Mouse (Mus musculus): Measurements from ENCODE around the gene Tctex1d1.

The Tctex1d1 gene

GRCm38 (mm10) chr4:102978440-102978839, at the start of gene Tctex1d1:
Gene Tctex1d1 (plus strand): TSS chr4:102978606.
- DNase-seq: peak; percentile 31 to 52

DNA sequence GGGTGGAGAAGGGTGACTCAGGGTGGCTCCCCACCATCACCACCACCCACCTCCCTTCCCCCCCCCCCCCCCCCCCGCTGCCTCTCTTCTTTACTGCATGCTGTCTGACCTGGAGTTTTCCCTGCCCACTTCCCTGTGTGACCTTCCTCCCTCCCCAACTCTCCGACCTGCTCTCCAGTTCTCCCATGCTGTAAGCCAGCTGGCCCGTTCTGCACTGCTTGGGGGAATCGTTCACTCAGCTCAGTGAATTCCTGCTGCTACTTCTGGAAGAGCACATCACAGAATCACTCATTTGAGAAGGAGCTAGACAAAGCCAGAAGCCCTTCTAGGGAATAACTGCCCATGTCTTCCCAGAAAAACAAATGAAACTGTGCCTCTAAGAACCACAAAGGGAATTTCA, 48.9 kb upstream of the Tctex1d1 start:
- peak; percentile 6 to 8 for DNase-seq

DNA sequence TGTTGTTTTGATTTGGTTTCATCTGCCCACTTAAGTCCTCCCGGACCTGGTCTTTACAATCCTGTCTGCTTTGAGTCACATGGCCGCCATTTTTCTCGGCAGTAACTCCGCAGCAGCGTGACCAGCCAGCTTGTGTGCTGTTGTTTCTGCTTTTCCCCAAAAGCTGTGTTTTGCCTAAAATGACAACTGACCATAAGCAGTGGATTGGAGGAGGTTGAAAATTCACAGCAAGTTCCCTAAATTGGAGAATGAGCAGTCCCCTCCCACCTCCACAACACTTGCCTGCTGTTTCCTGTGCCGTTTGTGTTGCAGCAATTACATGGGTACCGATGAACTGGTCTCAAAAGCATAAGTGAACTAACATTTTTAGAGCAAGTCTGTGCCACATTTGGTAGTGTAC, 47.7 kb upstream of the Tctex1d1 start:
- peak in 1 of 2 experiments; percentile 11 for DNase-seq

- no peak for DNase-seq
Measured at GRCm38 (mm10) chr4:102940266-102940665, 38.1 kb upstream of the Tctex1d1 start.

GRCm38 (mm10) chr4:102940738-102941137, 37.7 kb upstream of the Tctex1d1 start:
- no peak for DNase-seq

DNA sequence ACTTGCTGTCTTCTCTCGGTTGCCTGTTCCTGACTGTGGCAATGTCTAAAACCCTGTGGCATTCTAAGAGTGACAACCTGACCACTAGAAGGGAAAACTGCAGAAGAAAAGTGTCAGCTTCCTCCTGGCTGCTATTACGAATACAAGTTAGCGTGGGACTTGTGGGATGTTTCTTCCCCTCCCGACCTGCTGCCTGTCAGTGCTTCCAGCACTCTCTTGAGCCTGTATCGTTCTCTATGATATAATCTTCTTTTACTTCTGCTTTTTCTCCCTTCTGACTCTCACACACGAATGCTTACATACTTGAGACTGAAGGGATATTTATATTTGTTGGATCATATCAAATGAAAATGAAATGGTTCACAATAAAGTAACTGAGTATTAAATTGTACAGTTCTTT, 34.1 kb upstream of the Tctex1d1 start:
- DNase-seq: no peak

DNA sequence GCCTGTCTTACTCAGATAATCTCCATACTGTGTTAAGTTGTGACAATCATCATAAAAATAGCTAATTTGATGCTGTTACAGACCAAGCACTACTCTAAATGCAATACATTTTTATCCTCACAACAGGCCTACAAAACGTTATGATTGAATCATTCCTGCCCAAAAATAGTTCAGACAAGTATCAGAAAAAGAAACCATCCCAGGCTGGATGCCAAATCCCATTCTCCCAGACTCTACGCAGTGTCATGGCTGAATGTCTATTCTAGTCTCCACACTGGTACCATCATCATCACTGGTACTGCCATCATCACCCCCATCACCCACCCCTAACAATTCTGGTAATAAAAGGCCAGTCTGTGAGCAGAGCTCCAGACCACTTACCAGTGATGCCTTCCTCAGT, 25.9 kb upstream of the Tctex1d1 start:
- DNase-seq: no peak

DNA sequence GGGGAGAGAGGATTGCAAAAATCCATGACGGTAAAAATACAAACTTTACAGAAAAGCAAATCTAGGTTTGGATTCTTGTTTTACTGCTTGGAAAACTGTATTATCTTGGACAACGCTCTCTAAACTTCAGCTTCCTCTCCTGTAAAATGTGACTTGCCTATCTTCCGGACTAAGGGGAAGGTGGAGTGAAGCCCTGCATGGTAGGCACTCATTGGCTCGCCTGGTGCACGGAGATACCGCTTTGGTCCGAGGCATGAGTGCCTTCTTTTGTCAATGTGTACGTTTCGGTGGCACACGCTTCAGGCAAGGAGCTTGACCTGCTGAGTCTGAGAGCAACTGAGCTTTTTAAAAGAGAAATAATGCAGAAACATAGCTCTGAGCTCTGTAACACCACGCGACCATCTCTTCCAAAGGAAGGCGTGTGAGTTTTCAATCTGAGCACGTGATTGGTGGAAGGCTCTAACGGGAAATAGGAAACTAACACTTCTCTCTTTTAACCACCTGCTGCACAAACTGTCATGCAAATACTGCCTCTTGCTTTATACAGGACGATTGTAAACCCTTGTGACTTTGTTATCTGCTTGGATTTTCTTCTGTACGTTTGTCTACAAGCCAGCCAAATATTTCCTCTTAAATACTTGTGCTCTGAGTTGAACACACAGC, 23.0 kb upstream of the Tctex1d1 start:
- no peak for DNase-seq

- DNase-seq: no peak
Measured at GRCm38 (mm10) chr4:102959409-102959808, 19.0 kb upstream of the Tctex1d1 start.

- no peak for DNase-seq
Measured at GRCm38 (mm10) chr4:102964174-102964573, 14.2 kb upstream of the Tctex1d1 start.

DNA sequence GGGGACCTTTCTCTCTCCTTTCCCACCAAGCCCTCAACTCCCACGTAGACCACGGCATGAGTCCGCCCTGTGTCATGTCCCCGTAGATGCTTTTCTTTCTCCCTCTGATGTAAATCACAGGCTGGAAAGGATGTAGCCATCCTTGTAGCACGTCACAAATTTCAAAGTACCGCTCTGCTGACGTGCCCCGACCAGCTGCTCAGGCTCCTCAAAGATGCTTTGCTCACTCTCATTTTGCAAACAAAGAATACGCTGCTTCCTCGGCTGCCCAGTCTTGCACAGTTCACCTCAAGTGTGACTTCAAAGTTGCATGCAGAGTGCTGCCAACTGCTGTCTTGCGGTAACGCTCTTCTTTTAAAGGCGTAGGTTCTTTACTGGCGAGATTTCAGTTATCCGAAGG, 10.6 kb upstream of the Tctex1d1 start:
- no peak for DNase-seq

DNA sequence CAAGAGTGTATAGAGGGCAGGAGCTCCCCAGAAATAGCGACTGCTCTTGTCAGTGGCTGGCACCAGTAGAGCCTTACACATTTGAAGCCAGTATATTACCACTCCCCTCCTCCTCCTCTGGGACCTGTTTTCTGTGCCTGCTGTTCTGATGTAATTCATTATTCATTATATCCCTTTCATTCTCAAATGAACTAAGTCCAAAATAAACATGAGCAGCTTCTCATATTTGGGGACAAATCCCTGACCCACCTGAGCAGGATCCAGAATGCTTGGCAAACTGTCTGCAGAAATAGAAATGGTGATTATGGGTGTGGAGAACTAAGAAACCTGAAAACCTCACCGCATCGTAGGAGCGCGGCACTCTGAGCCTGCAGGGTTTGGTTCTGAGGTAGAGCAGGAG, 8.8 kb upstream of the Tctex1d1 start:
- DNase-seq: no peak

DNA sequence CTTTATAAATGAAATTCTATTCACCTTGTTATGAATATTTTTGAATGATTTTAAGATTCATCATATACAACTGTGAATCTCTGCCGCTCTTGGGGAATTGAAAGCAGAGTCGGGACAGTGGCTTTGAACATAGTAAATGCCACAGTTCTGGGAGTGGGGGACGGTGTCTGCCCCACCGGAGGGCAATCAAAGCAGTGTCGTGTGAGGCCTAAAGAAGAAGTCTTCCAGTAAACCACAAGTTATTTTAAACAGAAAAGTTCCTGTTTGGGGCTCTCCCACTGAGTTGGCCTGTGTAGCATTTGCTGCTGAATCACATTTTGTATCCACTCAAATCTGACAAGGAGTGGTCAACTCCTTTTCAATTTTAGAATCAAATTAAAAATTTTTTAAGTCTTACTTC, 7.2 kb upstream of the Tctex1d1 start:
- no peak for DNase-seq

GRCm38 (mm10) chr4:102972071-102972470, 6.3 kb upstream of the Tctex1d1 start:
- no peak for DNase-seq

GRCm38 (mm10) chr4:102974172-102974571, 4.2 kb upstream of the Tctex1d1 start:
- DNase-seq: no peak

- DNase-seq: no peak
Measured at GRCm38 (mm10) chr4:102976290-102977275, 1.8 kb upstream of the Tctex1d1 start.

DNA sequence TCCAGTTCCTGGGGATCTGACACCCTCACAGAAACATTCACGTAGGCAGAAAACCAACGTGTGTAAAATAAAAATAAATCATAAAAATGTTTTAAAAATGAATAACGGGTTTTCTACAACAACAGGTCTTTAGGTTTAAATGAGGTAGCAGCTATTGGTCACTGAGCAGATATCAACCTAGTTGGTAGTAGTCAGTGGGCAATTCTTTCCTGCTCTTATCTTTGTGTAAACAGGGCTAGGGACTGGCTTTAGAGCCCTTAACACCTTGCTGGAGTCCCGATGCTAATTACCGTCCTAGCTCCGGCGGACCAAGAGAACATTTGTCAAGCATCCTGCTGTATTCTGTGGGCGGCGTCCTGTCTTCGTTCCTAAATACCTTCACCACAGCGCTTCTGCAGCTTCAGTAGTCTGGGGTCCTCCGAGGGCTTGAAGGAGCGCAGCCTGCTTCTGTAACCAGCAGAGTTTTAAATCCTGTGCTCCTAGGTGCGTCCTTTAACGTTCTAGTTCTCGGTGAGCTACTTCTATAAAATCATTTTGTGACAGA, 556 bp upstream of the Tctex1d1 start:
- no peak for DNase-seq

GRCm38 (mm10) chr4:102979385-102979784, 979 bp downstream of the Tctex1d1 start:
- no peak for DNase-seq

DNA sequence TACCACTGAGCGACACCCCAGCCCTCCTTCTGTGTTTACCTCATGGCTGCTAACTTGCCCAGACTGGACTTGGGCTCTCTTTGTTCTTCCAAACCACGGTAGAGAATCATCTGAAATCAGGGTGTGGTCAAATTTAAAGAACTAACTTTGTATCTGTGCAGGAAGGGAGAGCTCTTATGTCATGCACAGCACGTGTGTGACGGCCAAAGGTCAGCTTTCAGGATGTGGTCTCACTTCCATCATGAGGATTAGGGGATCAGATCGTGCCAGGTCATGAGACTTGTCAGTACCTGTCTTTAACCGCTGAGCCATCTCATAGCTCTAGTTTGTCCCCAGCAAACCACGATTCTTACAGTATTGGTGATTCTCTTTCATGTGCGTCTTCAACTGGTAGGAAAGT, 3.3 kb downstream of the Tctex1d1 start:
- no peak for DNase-seq

DNA sequence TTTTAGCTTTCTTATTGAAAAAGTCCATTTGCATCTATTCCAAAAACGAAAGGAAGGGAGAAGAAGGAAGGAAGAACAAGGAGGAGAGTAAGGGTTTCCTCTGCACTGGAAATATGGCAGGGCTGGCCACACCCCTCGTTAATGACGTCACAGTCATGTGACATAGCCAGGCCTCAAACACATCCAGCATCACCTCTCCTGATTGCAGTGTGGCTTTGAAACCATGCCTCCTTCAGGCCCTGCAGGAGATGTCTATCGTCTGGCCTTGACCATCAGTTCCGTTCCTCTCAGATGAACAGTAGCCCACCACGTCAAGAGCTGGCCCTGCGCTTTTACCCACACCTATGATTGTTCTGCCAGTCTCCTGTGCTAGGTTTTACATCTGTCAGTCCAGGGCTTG, 7.8 kb downstream of the Tctex1d1 start:
- DNase-seq: peak; percentile 11 to 15

DNA sequence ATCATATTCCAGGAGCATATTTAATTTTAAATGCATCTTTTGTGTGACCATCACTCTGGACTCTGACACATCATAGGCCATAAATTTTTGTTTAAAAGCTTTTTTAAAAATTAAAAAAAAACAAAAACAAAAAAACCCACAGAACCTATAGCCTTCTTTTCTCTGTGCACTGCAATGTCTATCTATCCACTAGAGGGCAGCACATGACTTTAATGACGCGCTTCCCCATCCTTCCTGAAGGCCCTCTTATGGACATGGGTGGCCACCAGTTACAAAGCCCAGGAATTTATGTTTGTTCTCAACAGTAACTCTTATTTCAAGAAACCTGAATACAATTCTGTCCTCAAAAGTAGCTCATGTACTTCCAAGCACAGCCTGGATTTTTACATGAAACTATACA, 8.5 kb downstream of the Tctex1d1 start:
- DNase-seq: peak; percentile 26 to 52

DNA sequence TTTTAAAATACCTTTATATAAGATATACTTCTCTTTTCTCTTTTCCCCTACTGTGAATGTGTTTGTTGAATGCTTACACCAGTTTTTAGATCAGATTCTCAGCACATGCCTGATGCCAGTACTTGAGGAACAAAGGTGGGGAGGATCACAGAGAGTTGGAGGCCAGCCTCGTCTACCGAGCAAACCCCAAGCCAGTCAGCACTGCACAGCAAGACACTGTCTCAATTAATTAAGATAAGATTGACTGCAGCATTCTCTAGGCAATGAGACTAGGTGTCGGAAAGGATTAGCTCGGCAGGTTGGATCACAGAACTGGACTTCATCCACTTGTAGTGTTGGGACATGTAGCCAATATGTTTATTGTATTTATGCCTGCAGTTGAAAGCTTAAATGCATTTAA, 8.9 kb downstream of the Tctex1d1 start:
- DNase-seq: no peak

- no peak for DNase-seq
Measured at GRCm38 (mm10) chr4:102987756-102988155, 9.3 kb downstream of the Tctex1d1 start.

- no peak for DNase-seq
Measured at GRCm38 (mm10) chr4:102988526-102988925, 10.1 kb downstream of the Tctex1d1 start.

Data from kidney, postnatal 4 days (tissue).